Mouse (Mus musculus): ENCODE results near the gene Lcp1.
A peak's percentile ranks its signal among the peaks of the same experiment; 100 is the strongest.

Gene Lcp1

DNA sequence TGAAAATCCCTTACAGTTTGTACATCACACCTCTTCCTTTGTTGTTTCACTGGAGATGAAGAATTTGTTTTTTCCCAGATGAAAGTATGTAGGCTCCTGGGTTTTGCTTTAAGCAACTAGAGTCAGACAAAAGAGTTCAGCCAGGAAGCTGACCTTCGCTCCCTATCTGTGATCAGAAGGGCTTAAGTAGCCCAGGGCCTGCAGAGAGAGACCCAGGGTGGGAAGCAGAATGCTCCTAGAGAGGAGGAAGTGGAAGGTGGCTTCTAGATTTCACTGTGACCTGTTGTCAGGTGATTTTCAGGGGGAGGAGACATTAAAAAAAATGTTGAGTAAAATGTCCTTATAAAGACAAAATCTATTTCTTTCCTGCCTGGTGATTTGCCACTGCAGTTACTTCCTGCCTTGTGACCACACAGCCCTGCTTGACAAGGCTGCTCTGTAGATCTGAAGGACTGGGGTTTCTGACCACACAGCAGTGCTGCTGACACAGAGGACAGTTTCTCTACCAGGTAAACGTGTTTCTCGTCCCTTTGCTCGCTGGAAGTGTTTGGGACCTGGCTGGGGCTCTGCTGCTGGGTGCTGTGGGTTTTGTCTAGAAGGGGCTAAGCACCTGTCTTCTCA is 45.6 kb downstream of the Lcp1 start:
- no peak for DNase-seq

DNA sequence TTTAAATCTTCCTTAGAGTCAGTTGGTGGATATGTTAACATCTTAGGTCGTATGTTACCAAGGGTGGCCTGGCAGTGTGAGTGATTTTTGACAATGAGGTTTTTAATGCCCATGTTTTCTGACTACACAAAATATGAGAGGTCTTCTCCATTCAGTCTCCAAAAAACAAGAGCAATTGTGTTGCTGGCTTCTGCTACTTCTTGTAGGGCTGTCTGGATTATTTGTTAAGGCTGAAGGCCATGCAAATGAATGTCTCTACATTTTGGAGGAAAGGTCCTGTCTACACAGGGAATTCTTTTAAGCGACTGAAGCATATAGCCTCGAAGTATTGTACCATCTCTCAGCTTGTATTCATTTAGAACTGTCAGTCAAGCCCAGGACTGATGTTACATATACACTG is 46.5 kb downstream of the Lcp1 start:
- DNase-seq = no peak

DNA sequence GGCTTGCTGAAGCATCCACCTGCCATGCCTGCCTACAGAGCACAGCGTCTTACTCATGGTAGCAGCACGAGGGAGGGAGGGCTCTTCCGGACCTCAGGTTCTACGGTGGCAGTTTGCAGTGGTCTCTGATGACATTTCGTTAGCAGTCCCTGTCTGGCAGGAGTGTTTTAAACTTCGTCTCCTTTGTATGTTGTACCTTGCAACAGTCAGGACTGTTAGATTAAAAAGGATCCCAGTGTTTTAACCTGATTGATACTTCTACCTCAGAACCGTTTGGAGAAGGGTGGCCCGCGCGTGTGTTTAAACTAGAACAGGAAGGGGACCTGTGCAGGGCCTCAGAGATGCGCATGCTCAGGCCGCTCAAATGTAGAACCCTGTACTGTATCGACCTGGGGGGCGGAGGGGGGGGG is 47.5 kb downstream of the Lcp1 start:
- no peak for DNase-seq

DNA sequence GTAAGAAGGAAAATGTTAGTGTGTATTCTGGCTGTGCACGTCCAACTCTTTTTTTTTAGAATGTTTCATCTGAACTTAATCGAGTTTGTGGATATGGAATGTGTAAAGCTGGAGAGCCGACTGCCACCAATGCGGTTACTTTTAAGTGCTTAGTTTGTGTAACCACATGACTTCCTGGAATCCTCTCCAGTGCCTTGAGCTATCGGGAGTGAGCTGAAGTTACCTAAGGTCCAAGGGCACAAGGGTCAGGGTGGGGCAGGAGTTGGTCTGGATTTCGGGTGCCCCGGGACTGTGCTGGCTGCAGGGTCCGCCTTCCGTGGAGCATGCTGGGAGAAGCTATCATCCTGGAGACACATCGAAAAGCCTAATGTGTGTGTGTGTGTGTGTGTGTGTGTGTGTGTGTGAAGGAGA is 47.9 kb downstream of the Lcp1 start:
- DNase-seq = no peak

DNA sequence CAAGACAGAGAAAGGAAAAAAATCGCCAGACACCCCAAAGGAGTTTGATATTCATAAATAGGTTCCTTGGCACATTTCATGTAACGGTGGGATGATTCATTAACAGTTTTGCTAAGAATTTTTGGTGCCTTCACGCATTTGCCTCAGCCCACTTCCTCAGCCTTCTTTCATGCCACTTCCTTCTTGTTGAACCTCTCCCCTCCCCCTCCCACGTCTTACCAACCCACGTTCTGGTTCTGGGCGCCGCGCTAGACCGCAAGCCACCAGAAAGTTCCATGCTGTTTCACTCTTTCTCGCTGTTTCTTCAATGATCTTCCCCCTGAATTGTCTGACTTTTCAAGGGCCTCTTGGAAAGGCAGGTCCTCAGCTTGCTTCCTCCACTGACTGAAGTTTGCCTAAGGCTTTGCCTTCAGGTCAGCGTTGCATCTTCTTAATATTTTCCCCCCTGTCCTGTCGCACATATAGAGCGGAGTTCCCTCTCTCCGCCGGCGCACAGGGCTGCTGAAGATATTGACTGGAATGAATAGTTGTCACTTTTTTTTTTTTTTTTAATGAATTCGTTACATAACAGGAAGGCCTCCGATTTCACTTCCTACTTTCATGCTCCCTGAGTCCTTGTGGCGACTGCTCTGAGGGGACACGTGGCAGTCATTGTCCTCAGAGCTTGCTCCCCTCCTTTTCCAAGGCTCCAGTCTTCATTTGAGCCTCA is 48.5 kb downstream of the Lcp1 start:
- no peak for DNase-seq

DNA sequence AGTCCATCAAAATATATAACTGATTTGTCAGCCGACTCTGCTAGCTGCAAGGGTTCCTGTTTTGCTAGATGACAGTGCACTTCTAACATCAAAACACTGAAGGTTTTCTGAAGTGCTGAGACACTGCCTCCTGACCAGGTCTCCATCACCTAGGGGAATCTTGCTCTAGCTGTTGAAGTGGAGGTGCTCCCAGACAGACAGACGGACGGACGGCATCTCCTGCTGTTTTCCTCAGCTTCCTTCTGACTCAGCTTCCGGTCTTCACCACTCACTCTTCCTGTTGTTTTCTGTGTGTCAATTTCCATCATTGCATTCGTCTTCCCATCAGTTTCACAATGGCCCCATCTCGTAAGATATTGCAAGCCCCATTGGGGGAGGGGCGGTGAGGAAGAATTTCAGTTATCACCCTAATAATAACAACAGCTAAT is 49.7 kb downstream of the Lcp1 start:
- DNase-seq = no peak

DNA sequence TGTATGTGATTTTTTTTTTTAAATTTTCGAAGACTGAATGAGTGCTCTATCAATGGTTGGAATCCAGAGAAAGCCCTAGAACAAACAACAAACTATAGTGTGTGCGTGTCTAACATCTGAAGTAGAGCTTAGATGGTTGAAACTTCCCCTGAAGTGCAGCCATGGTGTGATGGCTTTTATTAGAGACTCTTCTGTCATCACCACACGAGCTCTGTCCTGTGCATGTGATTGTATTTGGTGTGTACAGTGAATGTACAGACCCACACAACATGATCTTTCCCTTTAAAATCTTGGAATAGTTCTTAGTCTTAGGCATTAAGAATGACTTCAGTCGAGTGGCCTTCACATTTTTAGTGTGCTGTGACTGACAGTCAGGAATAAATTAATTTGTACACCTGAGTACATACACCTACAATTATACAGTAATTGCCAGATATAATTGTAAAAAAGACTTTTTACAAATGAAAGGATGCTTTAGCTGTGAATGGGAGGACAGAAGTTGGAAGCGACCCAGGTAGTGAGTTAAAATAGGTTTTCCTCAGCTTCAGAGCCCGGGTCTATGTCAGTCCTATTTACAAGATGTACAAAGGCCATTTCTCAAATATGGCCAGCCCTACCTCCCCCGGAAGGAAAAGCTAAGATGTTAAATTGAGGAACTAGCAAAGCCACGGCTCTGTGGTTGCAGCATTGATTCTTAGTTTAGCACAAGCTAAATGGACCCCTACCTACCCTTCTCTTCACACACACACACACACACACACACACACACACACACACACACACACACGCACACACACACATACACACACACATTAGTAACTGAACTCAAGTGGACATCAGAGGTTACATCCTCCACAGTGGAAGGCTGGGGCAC is 50.4 kb downstream of the Lcp1 start:
- no peak for DNase-seq

DNA sequence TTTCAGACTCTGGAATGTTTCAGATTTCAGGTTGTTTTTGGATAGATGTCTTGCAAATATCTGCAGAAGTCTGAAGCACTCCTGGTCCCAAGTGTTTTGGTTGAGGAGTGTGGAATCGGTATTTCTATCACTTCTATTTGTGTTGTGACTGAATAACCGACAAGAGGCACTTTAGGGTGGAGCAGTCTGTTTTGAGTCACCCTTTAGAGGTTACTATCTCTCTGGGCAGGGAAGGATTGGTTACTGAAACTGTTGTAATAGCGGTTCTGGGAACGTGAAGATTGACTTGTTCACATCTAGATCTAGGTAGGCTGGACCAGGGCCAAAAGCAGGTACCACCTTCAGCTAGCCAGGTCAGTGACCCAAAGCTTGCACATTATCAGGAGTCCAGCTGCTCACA is 51.5 kb downstream of the Lcp1 start:
- no peak for DNase-seq

DNA sequence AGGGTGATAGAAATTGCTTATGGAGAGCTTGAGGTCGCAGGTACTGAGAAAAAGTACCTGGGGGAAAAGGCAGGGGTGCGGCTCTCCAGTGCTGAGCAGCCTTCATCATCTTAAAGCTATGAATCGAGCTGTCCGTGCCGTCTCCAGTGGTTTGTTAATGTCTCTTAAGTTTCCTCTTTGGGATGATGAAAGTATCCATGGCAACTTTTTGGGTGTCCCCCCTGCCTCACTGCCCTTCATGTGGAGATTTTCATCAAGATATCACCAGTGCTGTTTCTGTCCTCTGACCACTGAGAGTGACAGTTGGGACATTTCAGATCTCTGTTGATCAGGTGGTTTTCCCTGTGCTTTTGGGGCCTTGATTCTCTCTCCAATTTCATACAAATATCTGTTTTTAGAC is 51.9 kb downstream of the Lcp1 start:
- DNase-seq = no peak

DNA sequence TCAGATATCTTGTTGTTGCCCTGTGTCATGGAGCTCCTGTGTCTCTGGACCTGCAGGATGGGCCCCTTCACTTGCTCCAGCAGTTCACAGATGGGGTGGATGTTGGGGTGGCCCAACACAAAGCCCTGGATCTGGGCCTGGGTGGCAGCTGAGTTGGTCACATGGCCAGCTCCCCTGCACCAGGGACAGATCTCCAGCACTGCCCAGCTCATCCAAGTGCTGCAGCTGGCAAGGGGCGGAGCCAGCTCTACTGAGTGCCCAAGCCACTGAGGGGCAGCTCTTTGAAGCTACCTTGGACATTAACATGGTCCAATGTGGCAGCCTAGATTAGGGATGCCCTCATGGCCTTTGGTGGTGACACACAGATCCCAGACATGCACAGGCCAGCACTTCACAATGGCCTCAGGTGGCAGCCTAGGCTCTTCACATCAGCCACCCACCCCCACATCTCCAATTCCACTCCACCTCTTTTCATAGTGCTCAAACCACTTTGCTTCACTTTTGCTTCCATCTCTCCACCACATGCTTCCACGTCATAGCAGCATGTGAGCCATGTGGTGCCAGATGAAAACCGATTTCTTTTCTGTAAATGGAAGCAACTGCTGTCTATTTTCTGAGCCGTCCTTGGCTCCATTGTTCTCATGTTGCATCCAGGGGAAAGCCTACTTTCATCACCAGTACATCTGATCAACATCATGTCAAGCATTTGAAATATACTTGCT is 53.3 kb downstream of the Lcp1 start:
- DNase-seq = no peak

DNA sequence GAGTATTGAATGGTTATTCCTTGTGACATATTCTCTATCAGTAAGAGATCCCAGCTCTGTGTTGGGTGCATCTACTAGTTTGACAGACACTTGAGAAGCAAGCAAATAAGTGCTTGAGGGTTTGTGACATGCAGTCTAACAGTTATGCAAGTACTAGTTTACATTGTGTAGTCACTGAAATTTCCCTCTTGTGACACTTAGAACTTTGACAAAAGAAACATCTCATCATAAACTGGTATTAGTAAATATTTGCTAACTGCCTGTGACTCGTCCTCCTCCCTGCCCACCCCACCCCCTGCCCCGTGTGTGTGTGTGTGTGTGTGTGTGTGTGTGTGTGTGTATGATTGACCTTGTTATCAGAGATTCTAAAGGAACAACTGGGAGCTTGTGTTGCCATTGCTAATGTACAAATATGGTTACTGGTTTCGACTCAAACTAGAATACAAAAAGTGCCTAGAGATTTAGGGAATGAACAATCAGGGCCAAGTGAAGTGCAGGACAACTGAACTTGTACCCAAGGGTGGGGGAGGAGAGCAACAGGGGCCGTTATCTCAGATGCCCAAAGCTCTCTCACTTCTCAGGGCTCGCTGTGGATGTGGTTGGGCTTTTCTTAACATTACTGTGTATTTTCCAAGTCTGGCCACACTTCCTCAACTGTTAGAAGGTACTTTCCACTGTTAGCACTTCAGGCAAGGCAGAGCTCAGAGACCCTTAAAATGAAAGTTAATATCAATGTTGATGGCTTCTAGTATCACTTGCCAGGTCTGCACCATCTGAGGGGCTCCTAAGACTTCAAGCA is 55.1 kb downstream of the Lcp1 start:
- no peak for DNase-seq

DNA sequence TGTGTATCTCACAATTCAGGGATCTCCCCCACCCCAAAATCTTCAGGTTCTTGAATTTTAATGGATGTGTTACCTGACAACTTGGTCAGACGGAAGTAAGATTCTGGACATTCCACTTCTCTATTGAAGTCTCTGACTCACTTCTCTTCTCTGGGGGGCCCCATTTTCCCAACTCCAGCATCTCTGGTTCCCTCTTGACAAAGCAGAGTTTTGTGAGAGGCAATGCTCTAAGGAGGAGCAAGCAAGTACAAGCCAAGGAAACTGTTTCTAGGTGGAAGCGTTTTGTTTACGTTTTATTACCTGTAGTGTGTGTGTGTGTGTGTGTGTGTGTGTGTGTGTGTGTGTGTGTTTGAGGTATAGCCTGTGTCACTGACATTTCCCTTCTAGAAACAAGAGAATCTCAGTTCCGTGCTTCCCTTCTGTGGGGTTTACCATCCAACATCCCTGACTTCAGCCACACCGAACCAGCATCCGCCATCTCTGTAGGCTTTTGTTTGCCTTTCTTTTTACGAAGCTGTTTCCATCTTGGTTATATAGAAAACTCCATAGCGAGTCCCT is 56.0 kb downstream of the Lcp1 start:
- no peak for DNase-seq

DNA sequence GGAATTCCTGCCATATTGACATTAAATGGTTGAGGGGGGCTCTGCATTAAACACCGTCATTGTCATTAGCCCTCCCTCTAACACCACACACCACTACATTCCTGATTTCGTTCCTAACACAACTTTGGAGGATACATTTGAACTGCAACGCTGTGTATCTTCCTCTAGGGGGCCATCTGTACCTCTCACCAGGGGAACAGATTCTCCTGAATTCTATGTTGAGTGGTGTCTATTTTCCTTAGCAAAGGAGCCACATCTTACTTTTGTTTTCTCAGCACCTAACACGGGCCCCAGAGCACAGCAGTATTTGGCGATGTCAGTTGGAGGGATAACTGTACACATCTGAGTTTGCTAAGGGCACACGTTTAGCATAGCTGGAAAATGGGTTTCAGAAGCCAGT is 57.6 kb downstream of the Lcp1 start:
- DNase-seq = no peak

DNA sequence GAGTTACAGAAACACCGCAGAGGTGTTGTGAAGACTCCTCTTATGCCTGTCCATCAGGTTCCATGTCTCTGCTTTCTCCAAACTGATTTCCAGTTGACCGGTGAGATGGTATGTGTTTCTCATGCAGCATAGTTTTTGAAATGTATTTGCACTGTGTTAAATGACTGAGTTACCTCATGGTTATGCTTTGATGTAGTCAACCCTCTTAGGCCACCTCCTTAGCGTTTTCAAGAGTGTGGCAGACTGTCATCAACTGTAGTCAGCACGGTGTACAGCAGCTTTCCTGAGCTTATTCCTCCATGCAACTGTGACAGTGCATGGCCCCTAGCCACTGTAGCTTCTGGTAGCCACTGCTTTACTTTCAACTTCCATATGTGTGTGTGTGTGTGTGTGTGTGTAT is 58.1 kb downstream of the Lcp1 start:
- DNase-seq = no peak

DNA sequence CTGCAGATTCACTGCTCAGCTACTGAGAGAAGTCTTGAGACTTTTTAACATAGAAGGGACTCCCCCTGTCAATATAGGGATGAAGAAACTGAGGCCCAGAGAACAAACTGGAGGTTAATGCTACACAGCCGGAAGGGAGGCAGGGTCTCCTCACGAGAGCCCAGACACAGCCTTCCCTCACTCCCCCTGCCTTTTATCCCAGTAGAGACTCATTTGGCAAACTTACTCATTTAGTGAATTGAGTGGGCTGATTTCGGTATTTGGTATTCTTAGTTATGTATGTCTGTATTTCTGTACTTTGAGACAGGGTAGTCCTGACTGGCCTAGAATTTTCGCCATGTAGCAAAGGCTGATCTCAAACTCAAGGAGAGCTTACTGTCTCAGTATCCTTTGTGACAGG is 59.8 kb downstream of the Lcp1 start:
- no peak for DNase-seq

DNA sequence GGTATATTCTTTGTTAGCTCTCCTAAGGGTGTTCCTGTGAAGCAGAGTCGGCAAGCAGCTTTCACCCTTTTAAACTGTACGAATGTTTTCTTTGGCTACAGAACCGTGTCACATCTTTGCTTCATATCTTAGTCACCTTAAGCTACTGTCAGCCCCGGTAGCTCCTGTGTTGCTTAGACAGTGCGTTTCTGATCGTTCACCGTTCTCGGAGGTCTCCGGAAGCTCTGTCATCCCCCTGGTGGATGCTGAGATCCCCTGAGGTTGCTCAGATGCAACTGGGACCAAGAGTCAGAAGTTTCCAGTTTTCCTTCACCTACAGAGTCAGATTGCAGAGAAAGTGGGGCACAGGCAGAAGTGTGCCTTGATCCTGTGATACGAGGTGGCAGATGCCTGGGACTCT is 61.5 kb downstream of the Lcp1 start:
- DNase-seq = no peak

DNA sequence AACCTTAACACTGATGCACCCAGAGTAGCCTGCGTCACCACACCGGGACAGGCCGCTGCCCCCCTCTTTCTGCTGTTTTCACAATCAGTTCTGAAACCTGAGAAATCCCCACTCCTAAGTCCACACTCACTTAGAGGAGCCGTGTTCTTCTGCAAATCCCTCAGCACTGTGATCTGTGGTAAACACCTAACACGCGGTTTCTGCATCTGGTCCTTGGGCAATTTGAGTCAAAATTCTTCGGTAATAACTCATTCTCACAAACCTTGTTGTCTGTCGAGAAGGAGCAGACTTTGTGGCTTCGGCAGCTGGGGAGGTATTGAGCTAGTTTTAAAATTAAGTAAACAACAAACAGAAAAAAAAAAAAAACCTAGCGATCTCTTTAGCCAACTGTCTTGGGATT is 62.0 kb downstream of the Lcp1 start:
- no peak for DNase-seq

DNA sequence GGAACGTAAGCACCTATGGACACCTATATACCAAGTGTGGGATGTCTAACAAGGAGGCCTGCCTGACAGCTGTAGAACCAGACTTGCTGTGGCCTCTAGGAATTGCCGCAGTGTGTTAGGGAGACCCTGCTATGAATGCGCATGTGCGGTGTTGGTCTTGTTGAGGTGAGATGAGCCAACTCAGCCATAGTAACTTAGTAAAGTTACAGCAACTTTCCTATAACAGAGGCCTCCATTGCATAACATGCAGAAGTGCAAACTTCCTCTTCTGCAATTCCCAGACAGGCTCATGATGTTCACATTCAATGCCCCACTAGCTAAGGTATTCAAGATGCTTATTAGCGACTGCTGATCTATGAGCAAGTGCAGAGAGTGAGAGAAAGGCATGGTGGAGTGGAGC is 64.6 kb downstream of the Lcp1 start:
- no peak for DNase-seq

DNA sequence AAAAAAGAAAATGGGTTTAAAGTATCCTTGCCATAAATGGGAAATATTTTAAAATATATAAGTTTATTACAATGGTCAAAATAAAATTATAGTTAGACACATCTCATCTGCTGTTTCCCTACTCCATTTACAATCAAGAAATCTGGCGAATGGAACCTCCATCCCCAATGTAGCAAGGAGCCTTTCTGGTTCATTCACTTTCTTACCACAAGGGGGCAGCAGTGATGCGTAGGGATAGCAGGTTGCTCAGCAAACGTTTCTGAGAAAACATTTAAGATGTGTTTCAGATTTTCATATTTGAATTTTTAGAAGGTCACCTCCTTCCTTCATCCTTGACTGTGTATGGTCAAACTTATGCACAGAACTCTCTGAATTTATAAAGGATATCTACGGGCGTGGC is 66.1 kb downstream of the Lcp1 start:
- DNase-seq = peak in 1 of 2 experiments; percentile 53

DNA sequence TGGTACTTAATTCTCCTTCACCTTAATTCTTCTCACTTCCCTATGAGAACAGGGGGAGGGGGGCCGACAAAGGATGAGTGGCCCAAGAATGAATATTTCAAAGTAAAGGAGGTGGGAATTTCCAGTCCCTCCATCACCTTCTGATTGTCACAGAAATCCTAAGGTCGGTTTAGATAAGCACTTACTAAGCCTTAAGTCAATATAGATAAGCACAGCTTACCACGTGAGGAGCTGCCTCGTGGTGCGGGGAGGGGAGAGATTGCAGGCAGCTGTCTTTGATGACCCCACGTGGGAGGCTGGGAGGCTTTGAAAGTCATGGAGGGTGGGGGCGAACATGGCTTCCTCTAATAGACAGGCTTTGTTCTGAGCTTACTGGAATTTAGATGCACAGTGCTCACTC is 66.8 kb downstream of the Lcp1 start:
- no peak for DNase-seq

DNA sequence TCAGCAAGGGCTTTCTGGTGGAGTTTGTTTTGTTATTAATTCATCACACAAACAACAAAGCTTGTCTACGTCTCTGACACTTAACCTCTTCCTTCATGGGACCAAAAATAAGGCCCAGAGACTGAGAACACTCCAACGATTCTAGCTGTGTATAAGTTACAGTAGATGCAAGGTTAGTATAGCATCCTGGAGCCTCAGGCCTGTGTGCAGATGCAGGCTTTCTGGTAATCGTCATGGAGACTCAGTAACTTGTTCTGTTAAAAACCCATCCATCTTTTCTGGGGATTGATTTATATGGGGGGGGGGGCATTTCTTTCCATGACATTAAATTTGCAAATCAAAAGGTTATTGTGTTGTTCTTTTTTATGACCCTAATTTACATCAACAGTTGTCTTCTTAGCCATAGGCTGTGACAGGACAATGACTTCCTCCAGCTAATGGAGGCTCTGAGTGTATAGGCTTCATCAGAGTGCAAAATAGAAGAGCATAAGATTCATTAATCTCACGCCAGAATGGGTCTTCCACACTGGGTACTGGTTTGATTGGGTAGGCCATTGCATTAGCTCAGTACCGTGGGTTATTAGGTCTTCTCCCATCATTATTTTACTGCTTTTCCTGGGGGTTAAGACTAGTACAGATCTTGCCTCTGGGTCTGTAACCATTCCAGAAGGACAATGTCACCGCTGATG is 74.6 kb downstream of the Lcp1 start:
- DNase-seq = no peak

DNA sequence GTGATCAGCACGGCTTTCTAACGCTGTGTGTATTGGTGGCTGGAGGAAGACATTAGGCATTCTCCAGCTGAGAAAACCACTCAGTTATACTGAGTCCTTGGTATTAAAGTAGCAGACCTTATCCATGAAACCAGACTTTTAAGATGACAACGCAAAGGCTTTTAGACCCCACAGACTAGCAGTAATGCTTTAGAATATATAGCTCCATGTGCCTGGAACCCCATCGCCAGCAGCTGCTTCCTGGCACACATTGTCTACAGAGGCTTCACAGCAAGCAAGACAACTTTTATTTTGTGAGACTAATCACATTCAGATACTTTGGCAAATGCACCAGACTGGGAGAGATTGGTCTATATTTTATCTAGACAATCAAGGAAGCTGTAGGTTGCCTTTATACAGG is 75.4 kb downstream of the Lcp1 start:
- DNase-seq = no peak
